Mouse (Mus musculus): ENCODE data around the gene Yy1.

Gene Yy1

GRCm38 (mm10) chr12:108856186-108856585 is 63.4 kb downstream of the Yy1 start:
- no peak for DNase-seq (ENCODE audit: low read depth in 2 of 2, low spot score in 2 of 2)

GRCm38 (mm10) chr12:108857109-108857508 is 64.3 kb downstream of the Yy1 start:
- no peak for DNase-seq (ENCODE audit: low read depth in 2 of 2, low spot score in 2 of 2)

- DNase-seq (ENCODE audit: low read depth in 2 of 2, low spot score in 2 of 2): no peak
These were observed 64.9 kb downstream of the Yy1 start for GRCm38 (mm10) chr12:108857589-108858184.

DNA sequence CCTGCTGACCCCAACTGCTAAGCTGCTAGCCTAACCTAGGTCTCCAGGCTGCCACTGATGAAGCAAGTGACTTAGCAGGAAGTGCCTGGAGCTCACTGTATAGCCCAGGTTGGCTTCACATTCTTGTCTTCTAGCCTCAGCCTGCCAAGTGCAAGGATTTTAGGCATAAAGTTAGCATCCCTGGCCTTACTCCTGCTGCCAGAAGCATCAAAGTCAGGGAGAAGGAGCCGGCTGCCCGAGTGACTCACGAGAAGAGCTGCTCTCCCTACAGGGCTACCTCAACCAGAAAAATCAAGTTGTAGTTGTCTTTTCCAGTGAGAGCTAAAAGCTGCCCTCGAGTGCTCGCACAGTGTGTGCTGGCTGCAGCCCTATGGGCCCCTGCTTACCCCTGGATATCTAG is 65.7 kb downstream of the Yy1 start:
- DNase-seq (ENCODE audit: low read depth in 2 of 2, low spot score in 2 of 2): no peak

DNA sequence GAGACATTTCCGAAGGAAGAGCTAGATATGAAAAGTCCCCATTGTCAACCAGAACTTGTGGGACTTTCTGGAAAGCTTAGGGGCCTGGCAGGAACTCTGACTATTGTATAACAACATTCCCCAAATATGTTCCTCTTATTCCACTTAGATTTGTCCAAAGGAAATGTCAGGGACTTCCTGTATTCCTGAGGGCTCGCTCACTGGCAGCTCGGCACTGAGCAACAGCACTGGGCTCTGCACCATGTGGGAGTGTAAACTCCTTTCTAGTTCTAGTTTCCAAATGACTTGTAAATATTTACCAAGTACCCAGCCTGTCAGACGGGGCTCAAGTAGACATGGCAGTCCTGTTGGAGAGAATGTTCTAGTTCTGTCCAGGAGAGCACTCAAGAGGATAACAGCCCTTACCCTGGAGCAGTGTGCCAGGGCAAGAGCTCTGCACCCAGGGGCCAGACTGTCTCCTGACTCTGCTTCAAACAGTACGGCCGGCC is 72.3 kb downstream of the Yy1 start:
- no peak for DNase-seq (ENCODE audit: low read depth in 2 of 2, low spot score in 2 of 2)

DNA sequence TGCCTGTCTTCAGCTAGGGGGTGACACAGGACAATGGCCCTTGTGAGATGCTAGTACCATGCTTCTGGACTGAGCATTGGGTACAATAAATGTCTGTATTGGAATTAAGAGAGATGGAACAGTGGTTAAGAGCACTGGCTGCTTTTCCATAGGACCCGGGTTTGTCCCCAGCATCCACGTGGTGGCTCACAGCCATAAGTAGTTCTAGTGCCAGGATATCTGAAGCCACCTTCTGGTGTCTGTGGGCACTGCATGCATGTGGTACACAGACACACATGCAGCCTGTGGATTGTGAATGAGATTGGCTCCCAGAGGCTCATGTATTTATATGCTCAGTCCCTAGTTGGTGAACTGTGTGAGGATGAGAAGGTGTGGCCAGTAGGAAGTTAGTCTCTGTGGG is 76.8 kb downstream of the Yy1 start:
- peak in 1 of 2 experiments; percentile 8 for DNase-seq (ENCODE audit: low read depth in 2 of 2, low spot score in 2 of 2)

Measured in CD8-positive naive resting alpha-beta T cell, adult 2 months (primary cell).